Mouse (Mus musculus): ENCODE measurements around the gene Hook2.

The Hook2 gene

DNA sequence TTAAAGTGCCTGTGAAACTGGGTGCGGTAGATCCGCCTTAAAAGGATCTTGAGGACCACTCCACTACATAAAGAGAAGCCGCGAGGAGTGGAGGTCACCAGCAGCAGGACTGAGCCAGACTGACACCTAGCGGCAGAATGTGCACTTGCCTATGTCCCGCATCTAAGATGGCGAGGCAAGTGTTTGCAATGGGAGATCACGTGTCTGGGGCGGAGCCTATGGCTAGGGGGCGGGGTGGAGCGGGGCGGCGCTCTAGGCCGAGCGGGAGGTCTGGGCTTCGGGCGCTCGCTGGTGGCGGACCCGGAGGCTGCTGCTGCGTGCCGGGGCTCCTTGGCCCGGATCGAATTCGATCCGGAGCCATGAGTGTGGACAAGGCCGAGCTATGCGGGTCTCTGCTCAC is at the start of gene Hook2:
Gene Hook2, plus strand, starts transcription at position 255 of the 400 bp plus-strand sequence.
- peak; percentile 96 to 98 for DNase-seq

DNA sequence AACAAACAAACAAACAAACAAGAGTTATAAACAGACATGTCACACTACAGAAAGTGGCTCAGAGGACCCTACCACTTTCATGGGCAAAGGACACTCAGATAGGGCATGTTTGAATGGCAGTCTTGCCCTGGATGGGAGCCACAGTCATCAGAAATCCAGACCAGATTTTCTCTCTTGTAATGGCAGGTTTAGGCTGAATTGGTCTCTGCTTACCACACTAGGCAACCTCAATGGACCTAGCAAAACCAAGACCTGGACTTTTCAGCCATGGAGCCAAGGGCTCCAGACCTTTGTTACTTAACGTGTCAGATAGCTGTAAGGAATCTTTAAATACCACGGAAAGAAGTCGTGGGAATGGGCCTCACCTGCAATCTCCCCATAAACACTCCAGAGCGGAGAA is 46.7 kb upstream of the Hook2 start:
- DNase-seq = no peak

DNA sequence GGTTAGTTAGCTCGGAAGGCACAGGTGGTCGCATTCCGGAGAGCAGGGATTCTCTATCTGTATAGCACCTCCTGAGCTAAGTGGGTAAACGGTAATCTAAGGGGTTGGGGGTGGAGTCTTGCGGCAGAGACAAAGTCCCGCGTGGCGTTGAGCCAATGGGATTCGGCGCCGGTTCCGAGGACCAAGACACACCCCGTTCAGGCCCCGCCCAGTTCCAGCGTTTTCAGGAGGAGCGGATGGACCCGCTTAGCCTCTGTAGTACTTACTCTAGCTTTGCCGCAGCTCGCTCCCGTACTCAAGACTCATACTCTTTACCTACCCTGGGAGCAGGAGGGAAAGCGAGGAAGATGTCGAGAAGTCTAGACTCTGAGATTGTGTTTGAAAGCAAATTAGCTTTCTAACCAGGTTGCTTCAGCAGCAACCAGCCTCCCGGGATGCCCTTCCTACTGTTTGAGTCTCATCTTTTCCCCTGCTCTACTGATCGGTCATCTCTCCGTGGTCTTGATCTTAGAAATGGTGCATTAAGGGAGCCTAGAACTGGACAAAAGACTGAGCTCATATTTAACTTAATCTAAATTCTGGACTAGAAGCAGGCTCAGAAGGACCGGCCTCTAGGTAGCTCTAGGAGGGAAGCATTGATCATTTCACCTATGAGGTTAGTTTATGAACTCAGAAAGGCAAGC is 45.8 kb upstream of the Hook2 start:
- DNase-seq = peak; percentile 85 to 90

DNA sequence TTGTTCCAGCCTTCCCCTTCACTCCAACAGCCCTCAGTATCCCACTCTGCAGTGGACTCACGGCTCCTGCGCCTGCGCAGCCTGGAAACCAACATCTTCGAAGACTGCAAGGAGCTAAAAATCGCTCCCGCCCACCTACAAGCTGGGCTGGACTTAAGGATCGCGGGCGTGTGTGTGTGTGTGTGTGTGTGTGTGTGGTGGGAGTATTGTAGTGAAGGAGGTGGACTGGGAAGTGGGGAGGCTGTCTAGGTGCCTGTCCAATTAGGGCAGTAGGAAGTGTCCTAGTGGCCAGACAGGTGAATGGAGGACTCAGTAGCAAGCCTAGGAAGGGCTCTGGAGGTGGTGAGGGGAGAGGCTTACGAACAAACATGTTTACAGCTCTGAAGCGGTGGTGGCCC is 45.2 kb upstream of the Hook2 start:
- DNase-seq = peak; percentile 58 to 65

DNA sequence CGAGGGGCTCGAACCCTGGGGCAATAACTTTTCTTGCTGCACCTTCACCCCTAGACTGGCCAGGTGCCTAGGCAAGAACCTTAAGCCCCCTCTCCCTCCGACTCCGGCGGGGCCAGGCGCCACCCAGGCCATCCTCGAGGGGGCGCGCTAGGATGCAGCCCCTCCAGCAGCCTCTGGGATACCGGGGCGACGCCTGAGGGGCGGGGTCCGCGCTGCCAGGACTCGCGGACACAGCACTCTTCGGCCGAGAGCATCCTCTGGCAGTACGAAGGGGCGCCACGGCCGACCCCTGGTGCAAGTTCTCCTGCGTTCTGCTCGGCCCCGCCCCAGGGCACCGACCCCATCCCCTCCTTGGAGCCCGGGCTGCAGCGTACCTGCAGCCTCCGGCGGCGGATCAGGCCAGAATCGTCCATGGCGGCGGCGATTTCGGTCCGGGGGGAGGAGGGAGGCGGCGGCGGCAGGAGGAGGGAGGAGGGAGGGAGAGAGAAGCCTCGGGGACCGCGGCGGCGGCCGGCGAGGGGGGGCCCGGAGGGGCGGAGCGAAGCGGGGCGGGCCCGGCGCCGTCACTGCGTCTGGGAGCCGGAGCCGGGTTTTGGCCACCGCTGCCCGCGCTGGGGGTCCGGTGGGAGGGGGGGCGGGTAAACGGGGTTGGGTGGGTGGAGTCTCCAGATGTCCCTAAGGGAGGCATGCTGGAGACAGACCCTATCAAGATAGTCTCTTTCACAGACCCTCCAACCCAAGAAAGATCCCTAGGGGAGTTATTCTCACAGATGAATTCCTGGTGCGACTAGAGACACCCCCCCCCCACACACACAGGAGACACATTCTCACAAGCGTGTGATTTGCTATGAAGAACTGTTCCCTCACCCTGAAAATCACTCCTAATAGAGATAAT is 44.5 kb upstream of the Hook2 start:
- DNase-seq = peak; percentile 72 to 81

DNA sequence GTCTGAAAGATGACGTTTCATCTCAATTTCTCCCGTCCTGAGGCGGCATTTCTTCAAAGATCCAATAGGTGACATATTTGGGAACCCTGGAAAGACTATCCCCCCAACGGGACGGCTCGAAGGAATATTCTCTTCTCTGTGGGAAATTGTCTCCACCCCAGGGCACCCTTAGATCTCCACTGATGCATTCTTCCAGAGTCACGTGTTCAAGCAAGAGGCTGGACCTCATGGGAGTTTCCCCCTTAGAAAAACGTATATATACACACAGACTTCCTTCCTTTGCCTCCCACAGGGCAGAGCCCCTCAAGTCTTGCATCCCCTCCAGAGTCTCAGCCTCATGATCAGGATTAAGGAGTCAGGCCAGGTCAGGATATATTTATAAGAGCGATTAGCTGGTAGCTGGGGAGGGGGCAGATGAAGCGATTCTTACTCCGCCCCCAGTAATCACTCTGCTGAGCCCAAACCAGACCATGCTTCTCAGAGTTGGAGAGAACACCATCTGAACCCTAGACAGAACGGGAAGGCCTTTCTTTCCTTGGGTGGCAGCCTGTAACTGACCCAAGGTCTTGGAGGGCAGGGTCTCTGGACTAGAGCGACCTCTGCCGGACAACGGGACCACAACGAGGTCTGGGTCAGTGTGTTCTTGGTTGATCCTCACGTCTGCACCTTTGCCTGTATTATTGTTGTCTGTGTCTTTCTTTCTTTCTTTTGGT is 43.7 kb upstream of the Hook2 start, which contains the start of gene Rtbdn:
Gene Rtbdn, plus strand, starts transcription at position 464 of the 713 bp plus-strand sequence.
- peak; percentile 81 to 84 for DNase-seq

DNA sequence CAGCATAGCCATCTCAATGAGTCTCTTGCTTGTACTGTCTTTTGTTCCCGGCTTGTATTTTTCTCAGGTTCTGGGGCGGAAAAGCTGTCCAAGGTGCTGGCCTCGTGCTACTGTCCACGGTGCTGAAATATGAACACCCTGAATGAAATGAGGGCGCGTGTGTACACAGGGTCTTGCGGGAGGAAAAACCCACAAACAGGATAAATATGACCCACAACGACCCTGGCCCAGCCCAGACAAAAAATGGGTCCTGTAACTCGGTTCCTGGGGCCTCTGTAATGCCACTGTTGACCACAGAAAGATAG is 43.2 kb upstream of the Hook2 start:
- DNase-seq = no peak

DNA sequence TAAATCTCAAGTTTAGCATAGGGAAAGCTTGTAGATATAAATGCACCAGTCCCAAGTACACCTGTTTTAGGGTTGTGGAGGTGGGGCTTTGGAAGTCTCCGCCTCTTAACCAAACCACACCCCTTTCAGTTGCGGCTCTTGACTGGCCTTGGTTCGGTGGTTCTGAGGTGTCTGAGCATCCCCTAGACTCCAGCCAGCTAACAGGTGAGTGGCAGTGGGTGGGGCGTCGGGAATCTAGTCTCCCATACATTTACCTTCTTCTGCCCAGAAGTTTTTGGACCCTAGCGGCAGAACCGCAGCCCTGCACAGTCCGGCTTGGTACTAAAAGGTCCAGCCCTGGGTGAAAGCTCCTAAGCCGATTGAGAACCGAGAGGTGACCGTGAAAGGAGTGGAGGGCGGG is 40.6 kb upstream of the Hook2 start:
- no peak for DNase-seq

DNA sequence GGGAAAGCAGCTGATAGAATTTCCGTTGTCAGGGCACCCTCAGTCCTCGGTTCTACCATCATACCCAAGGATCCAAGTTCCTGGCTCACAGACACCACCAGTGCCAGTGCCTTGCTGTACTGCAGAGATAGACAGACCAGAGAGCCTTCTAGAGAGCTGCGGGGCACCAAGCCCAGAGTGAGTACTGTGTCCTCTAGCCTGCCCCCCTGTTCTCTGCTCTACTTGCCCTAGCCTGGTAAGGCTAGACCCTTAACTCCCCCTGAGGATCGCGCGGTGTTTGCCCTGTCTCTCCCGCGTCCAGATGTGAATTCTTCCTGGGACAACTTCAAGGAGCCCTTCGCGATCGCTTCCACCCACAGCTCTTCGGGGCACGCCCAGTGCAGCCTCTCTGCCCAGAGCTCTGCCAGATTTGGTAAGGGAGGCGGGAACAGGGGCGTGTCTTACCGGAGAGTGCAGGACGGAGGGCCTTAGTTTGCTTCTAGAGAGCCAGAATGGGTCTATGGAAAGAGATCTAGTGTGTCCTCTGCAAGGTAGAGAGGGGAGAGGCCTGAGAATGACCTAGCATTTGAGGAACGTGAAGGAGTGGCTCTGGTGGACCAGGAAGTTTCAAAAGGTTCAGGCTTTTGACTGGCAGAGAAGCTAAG is 37.7 kb upstream of the Hook2 start:
- DNase-seq = no peak

DNA sequence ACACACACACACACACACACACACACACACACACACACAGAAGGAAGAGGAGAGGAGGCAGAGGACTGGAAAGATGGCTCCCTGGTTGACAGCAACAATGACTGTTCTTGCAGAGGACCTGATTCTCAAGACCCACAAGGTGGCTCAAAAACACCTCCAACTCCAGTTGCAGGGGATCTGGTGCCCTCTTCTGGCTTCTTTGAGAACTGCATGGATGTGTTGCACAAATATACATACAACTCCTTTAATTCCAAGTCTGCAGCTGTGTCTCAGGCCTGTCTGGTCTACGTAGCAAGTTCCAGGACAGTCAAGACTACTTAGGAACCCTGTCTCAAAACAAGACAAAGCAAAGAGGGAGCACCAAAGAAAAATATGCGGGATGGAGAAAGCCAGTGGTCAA is 33.6 kb upstream of the Hook2 start:
- DNase-seq = peak; percentile 82 to 85

DNA sequence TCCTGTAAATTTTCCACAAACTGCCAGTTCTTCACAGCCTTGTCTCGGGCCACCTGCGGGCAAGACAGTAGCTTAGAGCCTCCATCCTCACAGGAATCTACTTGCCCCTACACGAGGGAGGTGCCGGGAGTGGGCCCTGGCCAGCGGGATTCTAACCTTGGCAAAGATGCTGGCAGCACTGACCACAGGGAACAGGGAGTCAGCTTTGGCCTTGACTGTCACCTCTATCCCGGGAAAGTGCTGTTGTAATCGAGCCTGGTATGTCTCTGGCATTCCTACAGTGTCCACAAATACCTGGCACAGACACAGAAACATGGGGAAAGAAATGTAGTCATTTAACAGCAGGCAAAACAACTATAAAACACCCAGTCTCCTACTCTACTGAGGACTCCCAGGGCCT is 30.6 kb upstream of the Hook2 start:
- DNase-seq = no peak

DNA sequence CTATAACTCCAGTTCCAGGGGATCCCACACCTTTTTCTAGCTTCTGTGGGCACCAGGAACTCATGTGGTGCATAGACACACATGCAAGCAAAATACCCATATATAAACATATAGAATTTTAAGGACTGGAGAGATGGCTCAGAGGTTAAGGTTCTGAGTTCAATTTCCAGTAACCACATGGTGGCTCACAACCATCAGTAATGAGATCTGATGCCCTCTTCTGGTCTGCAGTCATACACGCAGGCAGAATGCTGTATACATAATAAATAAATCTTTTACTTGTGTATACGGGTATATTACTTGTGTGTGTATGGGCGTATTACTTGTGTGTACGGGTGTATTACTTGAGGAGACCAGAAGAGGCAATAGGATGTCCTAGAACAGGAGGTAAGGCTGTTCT is 26.5 kb upstream of the Hook2 start:
- DNase-seq = no peak

DNA sequence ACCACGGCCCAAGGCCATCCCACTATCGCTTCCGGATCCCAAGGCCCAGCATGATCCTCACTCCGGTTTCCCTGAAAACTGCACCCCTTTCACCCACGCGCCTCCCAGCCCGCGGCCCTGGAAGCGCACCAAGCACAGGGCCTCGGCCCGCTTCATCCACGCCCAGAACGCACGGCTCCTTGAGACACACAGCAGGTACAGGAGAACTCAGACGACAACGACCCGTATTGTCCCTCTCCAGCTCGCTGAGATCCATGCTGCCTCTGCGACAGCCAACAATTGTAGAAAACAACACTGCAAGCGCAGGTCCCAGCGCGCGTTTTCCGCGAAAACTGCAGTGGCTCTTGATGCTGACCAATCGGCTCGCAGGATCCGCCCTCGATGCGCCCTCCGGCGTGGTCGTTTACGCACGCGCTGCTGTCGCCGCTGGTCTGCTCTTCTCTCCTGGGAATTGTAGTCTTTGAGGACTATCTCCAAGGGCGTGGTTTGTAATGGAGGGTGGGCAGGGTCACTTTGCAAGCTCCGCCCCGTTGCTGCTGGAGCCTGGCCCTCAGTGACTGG is 24.6 kb upstream of the Hook2 start:
- peak; percentile 91 to 96 for DNase-seq

DNA sequence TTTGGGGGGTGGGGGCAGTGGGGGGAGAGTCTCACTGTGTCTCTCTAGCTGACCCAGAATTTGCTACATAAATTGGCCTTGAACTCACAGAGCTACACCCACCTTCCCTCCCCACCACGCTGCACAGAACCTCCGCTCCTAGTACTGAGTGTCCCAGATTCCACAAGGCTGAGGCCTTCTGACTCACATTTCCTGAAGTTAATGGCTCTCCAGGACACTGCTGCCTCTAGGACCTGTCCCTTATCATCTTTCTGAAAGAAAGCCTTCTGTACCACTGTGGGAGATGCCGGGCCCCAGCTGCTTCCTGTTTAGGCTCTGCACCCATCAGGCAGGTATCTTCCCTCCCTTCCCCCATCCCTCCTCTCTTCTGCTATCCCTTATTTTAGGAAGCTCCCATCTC is 23.8 kb upstream of the Hook2 start:
- DNase-seq = no peak

DNA sequence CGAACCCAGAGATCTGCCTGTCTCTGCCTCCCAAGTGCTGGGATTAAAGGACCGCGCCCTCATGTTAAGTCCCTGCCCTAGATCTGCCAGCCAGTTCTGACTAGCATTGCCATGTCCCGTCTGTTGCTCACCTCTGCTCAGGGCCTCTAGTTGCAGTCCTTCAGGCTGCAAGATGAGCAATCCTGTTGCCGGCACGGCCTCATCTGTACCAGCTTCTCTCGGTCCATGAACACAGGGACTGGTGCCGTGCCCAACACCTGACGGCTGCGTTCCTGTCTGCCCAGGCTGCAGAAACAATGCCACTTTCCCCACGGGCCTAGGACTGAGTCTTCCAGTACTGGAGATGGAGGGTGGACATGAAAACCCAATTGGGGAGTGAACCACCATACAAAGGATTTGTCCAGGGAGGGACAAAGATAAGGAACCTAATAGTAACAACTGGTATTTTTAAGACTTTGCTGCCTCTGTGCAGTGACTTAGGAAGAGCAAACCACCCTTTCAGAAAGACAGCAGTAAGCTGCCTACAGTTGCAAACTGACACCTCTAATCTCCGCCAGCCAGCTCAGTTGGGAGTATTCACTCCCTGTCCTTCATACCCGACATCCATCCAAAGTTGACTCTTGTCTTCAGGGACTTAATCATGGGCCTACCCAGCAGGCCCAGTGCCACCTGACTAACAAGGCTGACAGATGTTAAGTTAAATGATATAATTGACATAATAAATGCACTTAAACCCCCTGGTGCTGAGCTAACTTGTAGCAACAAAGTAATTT is 22.7 kb upstream of the Hook2 start:
- no peak for DNase-seq

DNA sequence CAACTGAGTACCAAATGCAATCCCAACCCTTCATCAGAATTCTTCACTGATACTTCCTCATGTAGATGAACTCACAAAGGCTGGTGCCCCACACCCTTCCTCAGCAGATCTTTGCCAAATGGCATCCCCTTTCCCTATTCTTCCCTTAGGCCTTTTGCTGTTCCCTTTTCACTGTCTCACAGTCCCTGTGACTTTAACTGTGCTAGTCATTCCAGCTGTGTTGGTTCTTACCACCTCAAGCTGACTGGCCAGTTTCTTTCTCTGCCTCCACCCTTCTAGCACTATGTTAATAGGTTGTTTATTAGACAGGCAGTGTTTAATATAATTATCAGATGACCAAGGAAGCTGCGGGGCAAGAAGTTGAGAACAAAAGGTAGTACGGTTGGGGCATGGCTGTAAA is 21.8 kb upstream of the Hook2 start:
- DNase-seq = no peak

DNA sequence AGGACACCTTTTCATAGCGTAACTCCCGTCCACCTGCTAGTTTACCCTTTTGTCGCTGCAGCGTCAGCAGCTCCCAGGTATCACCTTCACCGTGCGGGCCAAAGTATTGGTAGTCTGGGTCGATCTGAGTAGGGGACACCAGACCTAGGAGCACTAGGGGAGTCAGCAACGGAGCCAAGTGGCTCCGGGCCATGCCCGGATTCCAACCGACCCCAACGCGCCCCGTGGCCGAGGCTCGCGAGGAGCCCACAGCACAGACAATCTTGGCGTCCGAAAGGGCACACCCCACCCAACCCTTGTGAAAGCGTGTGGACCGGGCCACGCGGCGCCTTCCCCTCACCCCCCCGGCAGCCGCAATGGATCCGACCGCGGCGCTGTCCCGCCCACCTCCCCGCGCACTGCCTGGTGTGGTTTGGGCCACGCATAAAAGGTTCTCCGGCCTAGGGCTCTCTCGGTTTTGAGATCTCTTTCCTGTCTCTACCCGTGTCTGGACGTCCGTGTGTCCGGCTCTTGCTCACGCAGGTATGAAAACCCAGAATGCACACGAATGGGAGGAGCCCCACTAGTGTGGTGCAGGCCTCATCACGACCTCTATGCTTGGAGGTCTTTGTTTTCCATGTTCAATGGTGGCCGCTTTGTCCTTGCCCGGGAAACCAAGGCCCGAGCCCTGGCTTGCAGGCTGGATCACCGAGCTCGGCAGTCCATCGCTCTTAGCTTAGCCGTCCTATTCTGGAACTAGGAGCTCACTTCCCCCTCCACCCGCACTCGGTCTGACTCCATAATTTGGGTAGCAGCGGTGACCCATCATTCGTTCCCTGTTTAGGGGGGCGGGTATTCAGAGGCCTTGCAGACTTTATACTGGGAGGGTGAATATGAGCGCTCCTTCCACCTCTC is 20.9 kb upstream of the Hook2 start, which contains the start of the genes Gm49661, Prdx2 and Rnaseh2a:
Gene Gm49661, minus strand, starts transcription at position 193 of the 894 bp plus-strand sequence.
Gene Prdx2, plus strand, starts transcription at position 347 of the 894 bp plus-strand sequence.
Gene Rnaseh2a, minus strand, starts transcription at position 527 of the 894 bp plus-strand sequence.
- peak; percentile 78 to 81 for DNase-seq

DNA sequence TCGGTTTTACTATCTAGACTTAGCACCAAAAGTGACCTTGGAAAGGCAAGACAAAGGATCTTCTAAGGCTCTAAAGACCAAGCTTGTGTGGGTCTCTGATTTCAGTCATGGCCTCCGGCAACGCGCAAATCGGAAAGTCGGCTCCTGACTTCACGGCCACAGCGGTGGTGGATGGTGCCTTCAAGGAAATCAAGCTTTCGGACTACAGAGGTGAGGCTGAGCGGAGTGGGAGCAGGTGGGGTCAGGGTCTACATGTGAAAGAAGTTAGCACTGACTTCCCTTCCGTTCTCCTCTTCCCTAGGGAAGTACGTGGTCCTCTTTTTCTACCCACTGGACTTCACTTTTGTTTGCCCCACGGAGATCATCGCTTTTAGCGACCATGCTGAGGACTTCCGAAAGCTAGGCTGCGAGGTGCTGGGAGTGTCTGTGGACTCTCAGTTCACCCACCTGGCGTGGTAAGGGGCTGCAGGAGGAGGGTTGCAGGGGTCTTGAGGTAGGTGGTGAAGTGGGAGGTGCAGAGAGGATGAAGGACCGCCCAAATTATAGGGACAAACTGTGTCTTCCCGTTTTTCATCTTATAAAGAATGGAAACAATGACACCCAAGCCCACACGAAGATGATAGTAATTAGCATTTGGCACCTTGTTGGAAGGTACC is 20.1 kb upstream of the Hook2 start:
- DNase-seq = no peak

DNA sequence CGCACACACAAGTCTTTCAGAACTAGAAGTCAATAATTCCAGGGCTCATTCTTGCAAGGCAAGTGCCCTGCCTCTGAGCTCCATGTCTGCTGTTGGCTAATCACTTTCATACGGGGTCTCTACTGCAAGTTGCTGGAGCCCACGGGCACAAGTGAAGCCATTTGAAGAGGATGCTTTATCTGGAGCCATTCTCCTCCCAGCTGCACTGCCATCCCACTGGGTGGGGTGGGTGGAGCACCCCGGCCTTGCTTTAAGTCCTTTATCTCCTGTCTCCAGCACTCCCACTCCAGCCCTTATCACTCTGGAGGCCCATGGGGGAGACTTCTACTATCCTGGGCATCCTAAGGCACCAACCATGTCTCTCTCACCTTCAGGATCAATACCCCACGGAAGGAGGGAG is 19.5 kb upstream of the Hook2 start:
- no peak for DNase-seq

DNA sequence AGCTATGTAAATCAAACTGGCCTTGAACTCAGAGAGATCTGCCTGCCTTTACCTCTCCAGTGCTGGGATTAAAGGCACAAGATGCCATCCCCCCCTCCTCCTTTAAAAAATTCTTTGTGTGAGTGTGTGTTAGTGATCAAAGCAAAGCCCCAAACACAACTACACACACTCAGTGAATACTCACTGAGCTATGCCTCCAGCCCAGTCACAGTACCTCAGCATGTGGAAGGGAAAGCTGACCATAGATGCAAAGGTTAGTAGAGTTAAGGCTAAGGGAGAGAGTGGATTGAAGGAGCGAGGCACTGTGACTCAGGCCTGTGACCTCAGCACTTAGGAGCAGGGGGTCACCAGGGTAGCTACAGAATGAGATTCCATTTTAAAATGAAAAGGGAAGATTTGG is 17.3 kb upstream of the Hook2 start:
- DNase-seq = no peak

All from cerebellum, adult 18-20 months (tissue).